Mouse (Mus musculus) erythroblast, embryonic 14.5 days (primary cell): ENCODE results near the gene Ehbp1l1.

Source experiments
- GATA1 ChIP-seq: IDR thresholded peaks from 2 replicates; pipeline ENCODE4 v1.6.1; 2012; ENCODE audit warnings: low read length, inconsistent platforms, mixed read lengths
- TAL1 ChIP-seq: IDR thresholded peaks from 3 replicates; pipeline ENCODE4 v1.6.1; 2012; ENCODE audit warnings: low read length, inconsistent platforms, mixed read lengths

DNA sequence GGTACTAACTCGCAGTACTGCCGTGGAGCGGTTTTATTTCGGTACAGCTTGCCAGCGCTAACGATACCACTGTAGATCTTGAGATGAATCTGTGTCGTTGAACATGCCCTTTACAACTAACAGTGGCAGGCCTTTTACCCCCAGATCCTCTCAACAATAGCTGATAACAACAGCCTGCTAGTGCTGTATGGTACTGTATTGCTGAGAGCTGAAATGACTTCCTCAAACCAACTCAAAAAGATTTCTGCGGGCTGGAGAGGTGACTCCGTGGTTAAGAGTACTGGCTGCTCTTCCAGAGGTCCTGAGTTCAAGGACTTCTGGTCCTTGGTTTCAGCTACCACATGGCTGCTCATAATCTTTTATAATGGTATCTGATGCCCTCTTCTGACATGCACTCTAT lies 8.2 kb upstream of the Ehbp1l1 start:
- TF ChIP-seq TAL1 (no peak), GATA1 (no peak)
